Mouse (Mus musculus) kidney, adult 2 months (tissue): ENCODE measurements around the gene Rps27rt. TPM values are rescaled to one million over a fixed set of nuclear protein-coding genes. Genes with fewer than 3 reads are reported as not detected.
A peak's percentile ranks its signal among the peaks of the same experiment; 100 is the strongest.
"Not testable (repeated sequence)": the region's sequence is repeated elsewhere in the genome, so short reads cannot be mapped to it uniquely, and the experiment has no call there.

Experiments
- DNase-seq: peaks from one replicate; pipeline ENCODE4 v3.0.0; 2021
- H3K27ac ChIP-seq: fragments of 200-500 bp; 2 replicates; pipeline ENCODE4 v1.5.1; 2012; ENCODE audit warnings: low read depth, low read length, control low read depth, inconsistent platforms; ENCODE audit not compliant: insufficient read depth
- H3K27me3 ChIP-seq: fragments of 200-500 bp; replicated peaks from 2 replicates; pipeline ENCODE4 v1.6.1; 2012; ENCODE audit warnings: mild to moderate bottlenecking, moderate library complexity, low read length, inconsistent platforms; ENCODE audit not compliant: control insufficient read depth, insufficient read depth
- H3K36me3 ChIP-seq: fragments of 200-500 bp; 2 replicates; pipeline ENCODE4 v1.6.1; 2012; ENCODE audit warnings: mild to moderate bottlenecking, moderate library complexity, low read length, inconsistent platforms; ENCODE audit not compliant: control insufficient read depth, insufficient read depth
- H3K4me1 ChIP-seq: fragments of 200-500 bp; 2 replicates; pipeline ENCODE4 v1.6.1; 2011; ENCODE audit warnings: low read length; ENCODE audit not compliant: control insufficient read depth, insufficient read depth
- H3K4me3 ChIP-seq: fragments of 200-500 bp; 2 replicates; pipeline ENCODE4 v1.5.1; 2011; ENCODE audit warnings: mild to moderate bottlenecking, low read depth, low read length, control low read depth; ENCODE audit not compliant: insufficient read depth
- CTCF ChIP-seq: fragments of 200-500 bp; conservative IDR thresholded peaks from 2 replicates; pipeline ENCODE4 v1.5.1; 2011; ENCODE audit warnings: low read depth, mild to moderate bottlenecking, control low read depth, low read length, moderate library complexity, mixed read lengths; ENCODE audit not compliant: insufficient read depth, insufficient read length
- POLR2A ChIP-seq: fragments of 200-500 bp; IDR thresholded peaks from one replicate; pipeline ENCODE4 v1.6.1; 2011; ENCODE audit warnings: low read depth, low read length, control low read depth
- WGBS: fragments of 180-500 bp; shearing (Covaris S2); methylation state at CpG from one replicate; pipeline ENCODE4 v1.1.7; 2018; 5-methylcytosine and 5-hydroxymethylcytosine counted together
- polyA plus RNA-seq: library from polyadenylated mRNA; depleted of rRNA; stranded (reverse); fragments of >200 nt; gene quantifications from 2 replicates; pipeline ENCODE4 v1.2.3, GENCODE M21; 2012; rRNA removed

Gene Rps27rt
- polyA plus RNA-seq: 24.4 and 49.4 TPM in 2 replicates

- Histone ChIP-seq H3K27ac (no peak within 1 kb of the TSS), H3K4me3 (no peak within 1 kb of the TSS), H3K27me3 (no peaks in the 10 kb centered on the region), H3K4me1 (peaks cover 9% of the 10 kb centered on the region; the same call in 1 of the 2 replicates), H3K36me3 (no peaks in the 10 kb centered on the region)
- no peak for TF ChIP-seq CTCF
- no peak for TF ChIP-seq POLR2A
- WGBS: 93% methylated on average over 16 of the region's 16 CpGs
- no peak for DNase-seq
Measured at GRCm38 (mm10) chr9:114982689-114983360, at the start of gene Rps27rt. TSS of gene Rps27rt (minus strand) at chr9:114982739.

GRCm38 (mm10) chr9:115031046-115031445, 48.5 kb upstream of the Rps27rt start:
- not testable (repeated sequence) for DNase-seq, H3K27ac ChIP-seq, H3K36me3 ChIP-seq, H3K4me3 ChIP-seq, H3K4me1 ChIP-seq, H3K27me3 ChIP-seq
- 100% methylated on average over 1 of the region's 1 CpGs for WGBS

DNA sequence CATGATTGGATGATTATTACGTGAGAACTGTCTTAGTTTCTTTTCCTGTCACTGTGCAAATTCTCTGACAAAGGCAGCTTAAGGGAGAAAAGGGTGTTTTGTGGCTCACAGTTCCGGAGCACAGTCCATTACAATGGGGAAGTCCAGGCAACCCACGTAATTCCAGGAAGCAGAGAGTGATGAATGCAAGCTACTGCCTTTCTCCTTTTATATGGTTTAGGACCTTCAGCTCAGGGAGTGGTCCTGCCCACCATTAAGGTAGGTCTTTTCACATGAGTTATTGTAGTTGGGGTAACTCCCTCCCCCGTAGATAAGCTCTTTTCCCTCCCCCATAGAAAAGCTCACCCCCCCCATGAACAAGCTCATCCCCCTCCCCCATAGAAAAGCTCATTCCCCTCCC, 48.0 kb upstream of the Rps27rt start:
- WGBS: 87% methylated on average over 4 of the region's 4 CpGs
- TF ChIP-seq POLR2A: no peak
- TF ChIP-seq CTCF: no peak

GRCm38 (mm10) chr9:115029307-115029706, 46.8 kb upstream of the Rps27rt start:
- no peak overlapping the region for H3K4me3 ChIP-seq
- H3K36me3 ChIP-seq: no peaks in the 10 kb centered on the region
- no peak for DNase-seq
- no peaks in the 10 kb centered on the region for H3K4me1 ChIP-seq
- H3K27me3 ChIP-seq: no peaks in the 10 kb centered on the region
- TF ChIP-seq POLR2A (no peak), CTCF (no peak)
- WGBS: 50% methylated on average over 3 of the region's 3 CpGs
- no peak overlapping the region for H3K27ac ChIP-seq

More for the DNA sequence above, 48.0 kb upstream of the Rps27rt start:
- no peaks in the 10 kb centered on the region for H3K4me1 ChIP-seq
- DNase-seq: no peak
- no peak overlapping the region for H3K27ac ChIP-seq
- no peaks in the 10 kb centered on the region for H3K27me3 ChIP-seq
- no peaks in the 10 kb centered on the region for H3K36me3 ChIP-seq
- no peak overlapping the region for H3K4me3 ChIP-seq

DNA sequence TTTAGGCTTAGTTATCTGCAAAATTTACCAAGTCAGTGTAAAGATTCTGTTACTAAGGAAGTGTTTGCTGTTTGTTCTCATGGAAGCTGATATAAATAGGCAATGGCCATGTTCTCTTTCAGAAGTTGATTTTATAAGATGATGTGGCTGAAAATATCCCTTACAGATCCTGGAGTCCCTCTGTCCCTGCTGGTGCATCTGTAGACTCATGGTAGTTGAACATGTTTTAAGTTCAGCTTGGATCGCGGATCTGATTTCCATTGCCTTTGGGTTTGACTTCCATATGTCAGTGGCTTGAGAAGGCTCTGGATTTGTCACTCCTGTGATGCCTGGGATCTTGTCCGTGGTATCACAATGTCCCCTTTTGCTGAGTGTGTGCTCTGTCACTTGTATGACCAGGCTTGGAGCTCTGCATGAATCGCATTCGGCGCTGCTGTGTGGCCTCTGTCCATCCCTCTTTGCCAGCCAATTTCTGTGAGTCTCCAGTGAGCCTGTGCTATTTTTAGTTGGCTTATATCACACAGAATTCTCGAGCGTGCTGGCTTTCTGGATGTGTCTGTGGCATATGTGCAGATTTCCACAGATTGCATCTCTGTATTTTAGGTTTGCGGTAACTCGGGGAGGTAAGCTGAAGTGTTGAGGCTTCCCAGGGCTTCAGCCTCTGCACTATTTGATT, 41.3 kb upstream of the Rps27rt start:
- Histone ChIP-seq H3K36me3 (no peaks in the 10 kb centered on the region), H3K4me3 (no peak overlapping the region), H3K27me3 (no peaks in the 10 kb centered on the region), H3K4me1 (no peaks in the 10 kb centered on the region), H3K27ac (no peak overlapping the region)
- no peak for TF ChIP-seq CTCF
- TF ChIP-seq POLR2A: no peak
- WGBS: 87% methylated on average over 10 of the region's 10 CpGs
- DNase-seq: no peak

GRCm38 (mm10) chr9:115023137-115023536, 40.6 kb upstream of the Rps27rt start:
- H3K4me1 ChIP-seq: no peaks in the 10 kb centered on the region
- H3K27ac ChIP-seq: no peak overlapping the region
- DNase-seq: no peak
- no peak for TF ChIP-seq CTCF
- no peak for TF ChIP-seq POLR2A
- H3K27me3 ChIP-seq: no peaks in the 10 kb centered on the region
- no peaks in the 10 kb centered on the region for H3K36me3 ChIP-seq
- 96% methylated on average over 3 of the region's 3 CpGs for WGBS
- no peak overlapping the region for H3K4me3 ChIP-seq

GRCm38 (mm10) chr9:115021419-115021818, 38.9 kb upstream of the Rps27rt start:
- TF ChIP-seq CTCF: no peak
- no peak for TF ChIP-seq POLR2A
- Histone ChIP-seq H3K4me3 (no peak overlapping the region), H3K4me1 (no peaks in the 10 kb centered on the region), H3K36me3 (no peaks in the 10 kb centered on the region), H3K27ac (no peak overlapping the region), H3K27me3 (no peaks in the 10 kb centered on the region)
- 82% methylated on average over 2 of the region's 2 CpGs for WGBS
- peak; percentile 54 for DNase-seq

GRCm38 (mm10) chr9:115020141-115020540, 37.6 kb upstream of the Rps27rt start:
- no peak for TF ChIP-seq CTCF
- TF ChIP-seq POLR2A: no peak
- Histone ChIP-seq H3K4me1 (no peaks in the 10 kb centered on the region), H3K27me3 (no peaks in the 10 kb centered on the region), H3K4me3 (no peak overlapping the region), H3K27ac (no peak overlapping the region), H3K36me3 (no peaks in the 10 kb centered on the region)
- 86% methylated on average over 7 of the region's 7 CpGs for WGBS
- no peak for DNase-seq
